Mouse (Mus musculus) ES-CJ7 (cell line): Measurements from ENCODE around the gene Nup210.
A peak's percentile ranks its signal among the peaks of the same experiment; 100 is the strongest.

Experiments used
- DNase-seq: peaks from one replicate; pipeline ENCODE4 v3.0.0; 2011; ENCODE audit warnings: low read depth, low spot score

Gene Nup210

DNA sequence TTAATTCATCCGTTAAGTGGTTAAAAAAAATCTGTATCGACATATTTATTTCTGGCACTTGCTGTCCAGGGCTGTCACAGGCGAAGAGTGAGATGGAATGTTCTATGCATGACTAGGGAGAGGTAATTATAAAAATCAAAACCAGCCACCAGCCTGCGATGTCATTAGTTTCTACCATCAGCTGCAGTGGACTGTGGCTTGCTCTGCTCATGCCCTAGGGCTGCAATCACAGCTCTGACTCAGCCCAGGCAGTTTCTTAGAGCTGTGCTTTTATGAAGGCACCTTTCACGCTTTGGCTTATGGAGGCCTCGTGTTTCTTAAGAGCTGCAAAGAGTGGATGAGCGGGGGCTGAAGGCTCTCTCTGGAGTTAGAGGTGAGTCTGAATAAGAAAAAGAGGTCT, 95.8 kb downstream of the Nup210 start:
- no peak for DNase-seq

DNA sequence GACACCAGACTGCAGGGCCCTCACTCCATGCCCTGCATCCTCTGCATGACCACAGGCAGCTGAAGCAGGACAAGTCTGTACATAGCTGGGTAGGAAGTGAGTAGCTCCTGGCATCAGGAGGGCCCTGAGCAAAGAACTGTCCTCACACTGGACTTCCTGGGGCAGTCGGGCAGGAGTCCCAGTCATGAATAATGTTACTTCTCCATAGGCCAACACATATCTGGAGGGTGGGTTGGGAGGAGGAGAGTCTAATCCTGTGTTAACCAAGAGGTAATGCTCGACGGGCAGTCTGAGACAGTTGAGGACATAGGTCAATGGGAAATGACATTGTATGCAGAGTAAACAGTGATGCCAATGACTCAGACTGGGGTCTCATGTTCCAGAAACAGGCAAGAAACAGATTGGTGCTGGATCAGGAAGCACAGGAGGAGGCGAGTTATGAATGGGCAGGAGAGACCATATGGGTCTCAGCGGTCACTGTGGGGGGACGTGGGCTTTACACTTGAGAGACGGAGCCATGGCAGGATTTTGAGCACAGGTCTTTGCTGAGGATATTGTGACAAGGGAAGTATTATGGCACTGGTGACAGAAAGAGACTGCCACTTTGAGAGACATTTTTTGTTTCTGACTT, 99.9 kb downstream of the Nup210 start:
- no peak for DNase-seq

DNA sequence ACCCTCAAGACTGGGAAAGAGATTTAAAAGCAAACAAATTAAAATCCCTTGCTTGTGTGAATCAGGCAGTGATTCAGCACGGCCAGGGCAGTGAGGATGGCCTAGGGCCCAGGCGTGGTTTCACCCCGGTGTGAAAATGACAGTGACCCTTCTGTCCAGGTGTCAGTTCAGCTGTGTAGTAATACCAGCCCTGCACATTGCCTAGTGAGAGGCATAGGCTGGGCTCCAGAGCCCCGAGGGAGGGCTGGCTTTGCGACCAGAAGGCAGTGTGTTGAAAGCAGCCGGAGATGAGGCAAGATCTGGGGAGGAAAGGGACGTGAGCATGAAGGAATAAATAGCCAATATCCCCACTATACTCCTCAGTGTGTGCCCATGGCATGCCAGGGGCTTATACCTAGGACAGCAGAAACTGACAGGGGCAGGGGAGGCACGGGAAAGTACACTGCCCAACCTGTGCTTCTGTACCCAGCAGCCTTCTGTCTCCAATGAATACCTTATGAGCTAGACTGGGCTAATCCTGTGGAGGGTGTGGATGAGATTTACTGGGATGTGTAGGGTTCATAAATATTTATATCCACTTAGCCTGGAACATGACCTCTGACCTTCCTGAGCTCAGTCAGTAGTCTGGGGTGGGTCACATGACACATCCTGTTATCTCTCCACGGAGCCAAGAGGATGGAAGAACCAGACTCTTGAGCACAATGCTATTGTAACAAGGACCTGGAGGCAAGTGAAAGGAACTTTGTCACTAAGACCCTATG, 102.3 kb downstream of the Nup210 start:
- DNase-seq: peak; percentile 86

DNA sequence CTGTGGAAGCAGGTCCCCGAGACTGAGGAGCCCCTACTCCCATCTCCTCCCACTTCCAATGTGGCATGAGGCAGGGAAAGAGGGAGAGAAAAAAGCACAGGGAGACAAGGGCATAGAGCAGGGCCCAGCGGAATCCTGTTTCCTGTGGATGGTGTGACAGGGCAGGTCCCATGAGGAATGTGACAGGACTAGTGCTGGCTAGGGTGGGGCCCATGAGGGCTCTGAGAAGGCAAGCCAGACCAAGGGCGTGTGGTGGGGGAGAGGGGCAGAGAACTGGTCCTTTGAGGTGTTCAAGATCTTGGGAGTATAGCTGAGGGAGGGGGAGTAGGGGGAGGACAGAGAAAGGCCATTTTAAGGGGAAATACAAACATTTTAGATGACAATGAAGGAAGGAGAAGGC, 104.2 kb downstream of the Nup210 start:
- no peak for DNase-seq

DNA sequence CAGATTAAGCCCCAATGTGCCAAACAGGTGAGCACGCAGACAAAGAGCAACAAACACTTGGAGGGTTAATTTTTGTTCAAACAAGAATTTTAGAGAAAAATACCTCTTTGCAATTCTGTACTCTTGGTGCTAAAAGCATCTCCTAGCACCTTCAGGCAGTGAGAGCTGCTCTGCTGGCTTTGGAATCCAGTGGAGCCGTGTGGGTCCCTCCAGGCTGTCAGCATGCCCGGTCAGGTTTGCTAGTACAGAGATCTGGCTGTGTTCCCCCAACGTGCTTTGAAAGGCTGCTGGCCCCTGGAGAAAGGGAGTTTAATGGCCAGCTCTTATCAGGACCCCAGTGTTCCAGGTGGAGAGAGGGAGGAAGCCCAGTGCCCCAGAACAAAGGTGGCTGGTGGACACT, 105.1 kb downstream of the Nup210 start:
- no peak for DNase-seq

DNA sequence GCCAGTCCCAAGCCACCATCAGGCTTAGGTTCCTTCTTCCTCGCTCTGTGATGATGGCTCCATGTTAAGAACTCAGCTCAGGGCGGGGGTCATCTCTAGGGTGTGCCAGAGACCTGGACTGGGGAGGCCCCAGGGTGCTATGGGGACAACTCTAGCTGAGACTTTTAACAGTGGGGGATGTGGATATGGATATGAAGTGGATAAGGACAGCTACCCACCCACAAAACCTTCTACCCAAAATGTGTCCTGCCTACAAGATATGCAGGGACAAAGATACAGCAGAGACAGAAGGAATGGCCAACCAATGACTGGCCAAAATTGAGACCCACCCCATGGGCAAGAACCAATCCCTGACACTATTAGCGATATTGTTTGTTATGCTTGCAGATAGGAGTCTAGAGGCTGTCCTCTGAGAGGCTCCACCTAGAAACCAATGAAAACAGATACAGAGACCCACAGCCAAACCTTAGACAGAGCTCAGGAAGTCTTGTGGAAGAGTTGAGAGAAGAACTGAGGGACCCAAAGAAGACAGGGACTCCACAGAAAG, 108.3 kb downstream of the Nup210 start:
- DNase-seq: no peak

DNA sequence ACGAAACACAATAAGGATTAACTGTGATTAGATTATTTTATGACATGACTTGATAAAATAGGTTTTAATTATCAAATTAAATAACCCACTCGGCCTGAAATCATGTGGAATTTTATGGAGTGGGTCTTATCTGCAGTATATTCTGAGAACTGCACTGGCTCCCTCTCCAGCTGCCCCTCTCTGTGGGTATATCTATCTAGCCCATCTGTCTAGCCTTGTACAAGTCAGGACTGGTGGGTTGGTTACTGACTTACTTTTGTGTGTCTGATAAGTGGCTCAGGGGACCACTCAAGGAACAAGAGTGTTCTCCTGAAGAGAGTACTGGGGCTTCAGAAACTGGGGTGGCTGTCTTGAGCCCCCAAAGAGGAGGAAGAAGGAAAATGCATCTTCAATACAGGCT, 109.4 kb downstream of the Nup210 start:
- no peak for DNase-seq

DNA sequence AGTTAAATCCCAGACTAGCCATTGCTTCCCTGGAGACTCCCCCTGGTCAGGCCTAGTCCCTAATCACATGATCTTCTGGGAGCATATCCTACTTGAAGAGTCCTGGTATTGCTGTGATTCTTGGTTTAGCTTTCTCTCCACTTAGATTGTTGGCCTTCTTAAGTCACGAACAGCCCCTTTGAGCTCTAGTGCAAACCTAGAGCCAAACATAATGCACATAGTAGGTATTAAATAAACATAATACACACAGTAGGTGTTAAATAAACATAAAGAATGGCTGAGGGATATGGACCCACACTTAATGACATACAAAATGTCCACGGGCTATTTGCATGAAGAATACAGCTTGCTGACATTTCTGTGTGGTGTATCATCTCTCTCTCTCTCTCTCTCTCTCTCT, 112.5 kb downstream of the Nup210 start:
- DNase-seq: no peak

DNA sequence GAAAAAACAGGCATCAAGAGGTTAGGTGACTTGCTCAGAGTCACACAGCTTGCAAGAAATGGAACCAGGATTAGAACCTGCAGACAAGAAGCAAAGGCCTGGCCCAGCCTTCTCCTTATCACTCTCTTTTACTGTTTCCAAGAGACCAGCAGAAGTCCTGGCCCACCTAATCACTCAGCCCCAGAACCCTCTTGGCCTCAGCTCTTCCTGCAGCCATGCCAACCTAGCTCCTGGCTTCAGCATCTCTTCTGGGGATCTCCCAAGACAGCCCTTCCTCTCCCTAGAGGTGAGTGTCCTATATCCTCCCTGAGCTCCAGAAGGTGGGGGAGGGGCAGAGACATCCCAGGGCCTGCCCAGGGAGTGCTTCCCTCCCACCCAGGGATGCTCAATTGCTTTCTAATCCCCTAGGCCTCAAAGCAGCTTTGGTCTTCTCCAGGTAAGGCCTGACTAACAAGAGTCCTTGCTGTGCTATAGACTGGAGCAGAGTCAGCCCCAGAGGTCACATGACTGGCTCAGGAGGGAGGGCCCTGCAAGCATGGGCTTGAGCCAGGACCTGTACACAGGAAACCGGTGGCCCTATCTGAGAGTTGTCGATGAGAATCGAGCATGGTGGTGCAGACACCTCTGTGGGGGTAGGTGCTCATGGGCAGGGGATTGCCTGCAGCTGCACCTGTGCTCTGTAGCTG, 113.2 kb downstream of the Nup210 start:
- DNase-seq: peak; percentile 32

DNA sequence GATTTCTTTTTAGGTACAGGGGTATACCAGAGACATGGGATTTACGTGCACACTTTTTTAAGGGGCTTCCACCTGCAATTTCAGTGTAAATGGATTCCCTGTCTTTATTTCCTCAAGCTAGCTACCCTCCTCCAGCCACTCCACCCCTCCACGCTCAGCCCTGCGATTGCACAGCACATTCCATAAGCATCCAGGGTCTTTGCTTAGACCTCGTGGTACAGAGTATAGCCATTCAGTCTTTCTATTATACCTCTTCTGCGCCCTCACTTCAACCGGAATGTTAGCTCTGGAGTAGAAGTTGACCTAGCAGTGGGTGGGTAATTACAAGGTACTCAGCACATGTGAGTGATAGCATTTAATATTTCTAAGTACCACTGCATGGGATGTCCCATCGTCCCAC, 115.1 kb downstream of the Nup210 start:
- no peak for DNase-seq

DNA sequence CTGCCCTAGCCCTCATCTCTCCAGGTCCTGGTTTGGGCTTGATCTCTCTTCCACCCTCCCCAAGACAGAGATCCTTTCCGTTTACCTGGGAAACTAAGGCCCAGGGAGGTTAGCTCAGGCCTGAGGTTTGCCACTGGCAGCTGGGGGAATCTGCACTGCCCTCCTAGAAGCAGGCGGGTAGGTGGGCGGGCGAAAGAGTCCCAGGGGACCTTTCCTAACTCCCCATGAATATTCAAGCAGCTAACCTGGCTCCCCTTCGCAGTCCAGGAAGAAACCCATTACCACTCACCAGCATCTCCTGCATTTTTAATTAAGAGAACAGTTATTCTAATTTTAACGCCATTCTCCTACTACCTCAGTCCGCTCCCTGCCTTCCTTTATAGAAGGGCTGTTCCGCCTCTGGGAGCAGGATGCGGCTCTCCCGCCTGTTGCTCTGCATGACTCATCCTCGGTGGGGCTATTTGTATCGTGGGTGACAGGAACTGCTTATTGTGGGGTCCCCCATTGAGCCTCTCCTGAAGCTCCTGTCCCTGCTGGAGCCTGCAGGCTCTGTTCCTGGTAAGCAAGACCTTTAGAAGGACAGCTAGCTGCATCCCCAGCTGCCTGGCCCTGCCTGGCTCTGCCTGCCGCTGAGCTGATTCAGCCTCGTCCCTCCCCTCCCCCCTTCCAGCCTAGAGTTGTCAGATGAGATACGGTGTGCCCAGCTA, 115.7 kb downstream of the Nup210 start:
- DNase-seq: peak; percentile 59

DNA sequence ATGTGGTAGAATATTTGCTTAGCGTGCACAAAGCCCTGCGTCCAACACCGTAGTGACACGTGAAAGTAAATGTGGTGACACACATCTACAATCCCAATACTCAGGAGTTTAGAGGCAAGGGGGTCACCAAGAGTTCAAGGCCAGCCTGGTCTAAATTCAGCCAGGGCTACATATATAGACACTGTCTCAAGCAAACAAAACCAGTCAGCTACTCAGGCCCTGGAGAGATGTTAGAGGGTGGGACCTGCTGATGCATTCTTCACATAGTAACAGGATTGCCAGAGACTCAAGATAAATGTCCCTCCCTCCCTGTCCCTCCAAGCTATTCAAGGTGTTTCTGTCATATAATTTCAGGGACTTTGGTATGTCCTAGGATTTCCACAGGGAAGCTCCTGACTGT, 117.5 kb downstream of the Nup210 start:
- DNase-seq: peak; percentile 40

DNA sequence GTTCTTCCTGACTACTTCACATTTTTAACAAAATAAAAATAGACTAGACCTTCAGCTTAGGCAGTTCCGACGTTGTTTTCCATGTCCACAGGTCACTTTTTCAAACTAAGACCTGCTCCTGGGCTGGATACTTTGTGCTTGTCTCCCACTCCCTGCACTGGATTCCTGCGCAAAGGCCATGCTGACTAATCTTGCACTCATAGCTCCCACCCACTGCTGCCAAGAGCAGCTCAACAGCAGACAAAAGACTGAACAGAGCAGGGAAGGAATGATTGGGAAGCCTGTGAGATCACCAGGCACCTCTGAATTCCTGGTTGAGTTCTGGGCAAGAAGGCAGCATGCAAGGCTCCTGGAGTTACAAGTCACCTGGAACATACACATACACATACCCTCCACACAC, 119.6 kb downstream of the Nup210 start:
- no peak for DNase-seq

DNA sequence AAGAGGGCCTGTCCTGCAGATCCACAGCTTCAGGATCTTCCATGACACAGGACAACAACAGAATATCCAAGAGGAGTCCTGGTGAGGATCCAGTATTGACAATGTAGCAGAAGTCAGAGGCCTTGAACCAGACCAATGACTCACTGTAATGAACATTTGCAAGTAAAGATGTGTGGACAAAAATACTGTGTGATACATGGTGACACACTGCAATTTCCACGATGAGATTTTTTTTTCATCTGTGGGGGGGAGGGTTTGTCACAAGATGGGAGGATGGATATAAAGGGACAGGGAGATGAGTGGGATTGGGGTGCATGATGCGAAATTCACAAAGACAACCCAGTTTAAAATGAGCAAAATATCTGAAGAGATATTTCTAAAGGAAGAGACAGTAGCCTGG, 120.4 kb downstream of the Nup210 start:
- no peak for DNase-seq

DNA sequence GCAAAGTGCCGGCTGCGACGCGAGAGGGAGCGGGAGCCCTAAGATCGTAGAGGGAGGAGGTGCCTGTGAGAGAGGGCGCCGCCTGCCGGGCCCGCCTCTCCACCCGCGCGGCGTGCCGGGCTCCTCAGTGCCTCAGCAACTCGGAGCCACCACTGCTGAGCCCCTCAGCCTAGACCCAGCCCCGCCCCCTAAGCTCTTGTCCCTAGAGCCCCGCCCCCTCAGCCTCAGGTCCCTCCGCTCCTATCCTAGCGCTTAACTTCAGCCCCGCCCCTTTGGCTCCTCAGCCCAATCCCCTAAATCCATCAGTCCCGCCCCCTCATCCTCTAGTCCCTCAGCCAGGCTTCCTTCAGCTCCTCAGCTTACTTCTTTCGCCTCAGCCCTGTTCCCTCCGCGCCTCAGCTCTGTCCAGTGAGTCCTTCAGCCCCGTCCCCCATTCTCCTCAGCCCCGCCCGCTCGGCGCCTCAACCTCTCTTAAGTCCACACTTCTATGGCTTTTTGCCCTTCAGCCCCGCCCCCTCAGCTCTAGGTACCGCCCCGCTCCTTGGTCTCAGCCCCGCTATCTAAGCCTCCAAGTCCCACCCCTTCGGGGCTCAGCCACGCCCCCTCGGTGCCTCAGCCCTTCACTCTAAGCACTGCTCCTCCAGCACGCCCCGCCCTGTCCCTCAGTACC, 127.8 kb downstream of the Nup210 start, which contains the start of gene Iqsec1:
Gene Iqsec1, minus strand, starts transcription at position 38 of the 670 bp plus-strand sequence.
- DNase-seq: peak; percentile 99

DNA sequence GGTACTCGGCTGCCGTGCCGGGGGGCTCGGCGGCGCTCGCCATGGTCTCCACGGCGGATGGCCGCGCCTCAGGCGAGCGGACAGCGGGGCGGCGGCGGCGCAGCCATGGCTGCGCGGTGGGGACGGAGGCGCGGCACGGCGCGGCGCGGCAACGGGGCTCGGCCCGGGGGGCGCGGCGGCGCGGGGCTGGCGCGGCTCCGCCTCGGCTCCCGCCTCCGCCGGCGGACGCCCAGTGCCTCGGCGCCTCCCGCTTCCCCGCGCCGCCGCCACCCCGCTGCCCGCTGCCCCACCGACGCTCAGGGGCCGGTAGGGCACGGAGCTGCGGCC, 128.4 kb downstream of the Nup210 start:
- no peak for DNase-seq

DNA sequence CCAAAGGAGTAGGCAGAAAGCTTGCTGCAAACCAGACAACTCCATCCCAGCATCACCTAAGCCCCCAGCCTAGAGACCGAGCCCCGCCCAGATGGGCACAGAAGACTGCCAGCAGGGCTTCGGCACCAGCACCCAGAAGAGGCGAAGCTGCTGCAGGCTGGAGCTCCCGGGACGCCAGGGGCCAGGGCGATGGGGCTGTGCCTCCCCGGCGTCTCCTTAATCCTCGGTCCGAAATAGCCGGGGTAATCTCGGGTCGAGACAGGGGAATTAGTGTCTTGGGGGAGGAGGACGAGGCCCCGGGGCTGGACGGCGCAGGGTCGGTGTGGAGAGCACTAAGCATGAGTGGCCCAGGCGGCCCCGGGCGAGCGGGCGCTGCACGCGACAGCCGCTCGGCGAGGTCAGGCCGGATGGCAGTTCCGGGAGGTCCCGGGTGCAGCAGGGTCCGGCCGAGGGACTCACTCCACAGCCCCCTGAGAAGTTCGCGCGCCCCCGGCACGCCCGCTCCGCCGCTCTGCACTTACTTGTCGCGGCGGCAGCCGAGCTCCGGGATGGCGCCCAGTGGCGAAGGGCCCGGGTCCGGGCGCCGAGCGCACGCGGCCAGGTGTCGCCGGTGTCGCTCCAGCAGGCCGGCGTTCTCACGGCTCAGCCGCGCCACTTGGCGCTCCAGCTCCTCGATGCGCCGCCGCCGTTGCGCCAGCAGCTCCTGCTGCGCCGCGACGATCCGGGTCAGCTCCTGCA, 128.9 kb downstream of the Nup210 start:
- peak; percentile 17 for DNase-seq

DNA sequence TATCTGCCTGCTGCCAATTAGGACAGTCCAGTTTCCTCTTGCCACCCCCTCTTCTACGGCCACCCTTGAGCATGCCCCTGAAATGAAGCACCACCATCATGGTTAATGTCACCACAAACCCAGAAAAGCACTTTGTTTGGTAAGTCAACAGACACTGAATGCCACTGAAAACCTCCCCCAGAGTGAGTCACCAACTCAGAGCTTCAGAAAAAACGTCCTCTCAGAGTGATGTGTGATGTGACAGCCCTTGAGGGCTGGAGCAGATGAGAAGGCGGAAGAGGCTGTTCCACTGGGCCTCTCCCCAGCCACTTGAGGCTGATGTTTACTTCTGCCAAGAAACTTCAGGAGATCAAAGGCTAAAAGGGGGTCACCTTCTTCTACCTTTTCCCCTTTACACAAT, 132.5 kb downstream of the Nup210 start:
- DNase-seq: no peak

DNA sequence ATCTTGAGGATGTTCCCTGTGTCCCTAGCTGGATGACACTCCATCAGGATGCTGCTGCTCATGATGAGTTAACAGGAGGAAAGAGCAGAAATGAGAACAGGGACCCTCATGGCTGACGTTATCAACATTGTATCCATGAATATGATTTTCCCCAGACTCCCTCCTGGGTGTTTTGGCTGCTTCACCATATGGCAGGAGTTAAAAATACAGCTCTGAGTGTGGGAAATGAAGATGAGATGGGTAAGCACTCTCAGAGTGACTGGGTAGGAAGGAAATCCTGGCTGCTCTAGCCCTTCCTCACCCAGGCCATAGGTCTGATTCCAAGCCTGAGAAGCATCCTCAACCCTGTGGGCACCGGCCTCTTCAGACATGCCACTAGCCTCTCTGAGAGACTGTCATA, 142.3 kb downstream of the Nup210 start:
- DNase-seq: no peak

DNA sequence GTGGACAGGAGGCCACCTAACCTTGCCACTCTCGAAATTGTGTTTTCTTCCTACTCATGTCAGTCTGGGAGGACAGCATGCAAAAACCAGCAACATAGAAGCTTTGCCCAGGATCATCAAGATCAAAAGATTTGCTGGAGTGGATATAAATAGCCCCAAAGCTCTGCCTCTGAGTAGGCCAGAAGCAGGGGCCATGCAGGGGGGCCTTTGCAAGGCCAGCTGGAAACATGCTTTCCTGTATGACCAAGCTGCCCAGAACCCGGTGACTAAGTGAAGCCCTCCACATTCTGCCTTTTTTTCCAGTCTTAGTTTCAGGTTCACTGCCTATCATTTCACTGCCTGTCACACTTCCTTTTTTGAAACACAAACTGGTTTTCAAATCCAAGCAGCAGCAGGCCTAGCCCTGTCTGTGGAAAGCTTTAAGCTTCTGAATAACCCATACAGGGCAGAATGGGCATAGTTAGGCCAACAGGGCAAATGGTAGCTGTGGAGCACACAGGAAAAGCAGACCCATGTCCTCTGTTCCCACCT, 147.2 kb downstream of the Nup210 start:
- no peak for DNase-seq
